Mouse (Mus musculus): ENCODE measurements around the gene Arhgef19. TPM values are rescaled to one million over a fixed set of nuclear protein-coding genes. Genes with fewer than 3 reads are reported as not detected.

The Arhgef19 gene
- total RNA-seq, 4 experiments from 2014 or later = 0.10 to 1.1 (median 0.22) TPM

Other genes with a start within 250 kb of the Arhgef19 start
- 1 to 10 TPM in 2 of 4 experiments, under 1 TPM in 2; 0.48 to 2.2 (median 1.3) TPM for gene Mfap2, start 229.1 kb upstream of the Arhgef19 start, total RNA-seq (2022)
- 1 to 10 TPM; 1.2 to 2.2 (median 1.9) TPM for gene Crocc, start 178.9 kb upstream of the Arhgef19 start, total RNA-seq (2022)
- 10 to 100 TPM; 12.0 to 19.2 (median 13.8) TPM for gene Necap2, start 161.1 kb upstream of the Arhgef19 start, total RNA-seq (2022)
- gene Spata21, start 151.2 kb upstream of the Arhgef19 start, total RNA-seq (2022) = not detected
- gene Szrd1, start 99.7 kb upstream of the Arhgef19 start, total RNA-seq (2022) = 100 to 1,000 TPM; 137 to 140 (median 139) TPM
- gene Fbxo42, start 91.6 kb upstream of the Arhgef19 start, total RNA-seq (2022) = 10 to 100 TPM in 3 of 4 experiments, 1 to 10 TPM in 1; 9.3 to 11.2 (median 10.7) TPM
- gene Rsg1, start 25.5 kb upstream of the Arhgef19 start, total RNA-seq (2022) = 1 to 10 TPM in 1 of 4 experiments, not detected in 3; 1.4 TPM
- 1 to 10 TPM in 3 of 4 experiments, under 1 TPM in 1; 0.85 to 2.0 (median 1.8) TPM for gene Epha2, start 61.7 kb downstream of the Arhgef19 start, total RNA-seq (2022)
- gene Fam131c, start 128.7 kb downstream of the Arhgef19 start, total RNA-seq (2022) = under 1 TPM in 2 of 4 experiments, not detected in 2; 0.17 to 0.27 TPM
- gene Clcnka, start 159.2 kb downstream of the Arhgef19 start, total RNA-seq (2022) = not detected
- gene Clcnkb, start 176.5 kb downstream of the Arhgef19 start, total RNA-seq (2022) = under 1 TPM in 2 of 4 experiments, not detected in 2; 0.11 to 0.58 TPM
- 100 to 1,000 TPM; 243 to 314 (median 275) TPM for gene Hspb7, start 181.3 kb downstream of the Arhgef19 start, total RNA-seq (2022)
- gene Srarp, start 196.6 kb downstream of the Arhgef19 start, total RNA-seq (2022) = under 1 TPM in 3 of 4 experiments, not detected in 1; 0.32 to 0.54 (median 0.36) TPM
- gene Zbtb17, start 205.2 kb downstream of the Arhgef19 start, total RNA-seq (2022) = 10 to 100 TPM; 30.2 to 38.3 (median 33.0) TPM